ENCODE assay signal across 18 mouse cellular contexts in the genomic region with DNA sequence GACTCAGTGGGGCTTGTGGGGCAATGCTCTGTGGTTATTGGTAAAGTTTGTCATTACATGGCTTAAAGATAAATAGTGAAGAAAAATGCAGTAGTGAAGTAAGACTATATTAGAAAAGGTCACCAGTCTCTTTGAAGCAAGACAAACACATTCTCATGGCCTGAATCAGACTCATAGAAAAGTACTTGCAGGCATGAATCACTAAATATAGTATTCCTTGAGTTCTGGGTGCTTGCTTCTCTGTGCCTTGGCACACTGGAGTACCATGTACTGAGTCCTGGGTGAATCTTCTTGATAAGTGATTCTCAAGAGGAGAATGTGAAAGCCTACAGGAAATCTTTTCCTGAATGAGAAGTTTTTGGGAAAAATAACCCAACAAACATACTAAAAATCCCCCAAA.
DNase-seq lines count a peak whose midpoint lies in the region; ATAC-seq and TF ChIP-seq lines count a peak whose summit lies in the region.
"Had no signal": no experiment of that assay in that cellular context is flagged by ENCODE, and none has a peak within 500 bp of the region (broad histone marks: within the 10 kb centered on the region; RNA-seq: fewer than 3 reads in every experiment).

No protein-coding gene starts in this region.

- H3K27ac ChIP-seq in embryonic facial prominence, embryonic 10.5 days (replicated peaks) = no peak overlapping the region

- no peak overlapping the region for H3K4me3 ChIP-seq in embryonic facial prominence, embryonic 10.5 days

- POLR2A ChIA-PET in Patski (lab: Charles Lee) = no interaction called here

- in situ Hi-C loops in Patski (cut with MboI; ENCODE audit: low pct_unique_long_range_greater_than_20kb) = no loop called here

- no peaks in the 10 kb centered on the region for H3K36me3 ChIP-seq in embryonic facial prominence, embryonic 10.5 days (replicated peaks)
- H3K36me3 ChIP-seq: G1E had no signal

- CTCF ChIA-PET in Patski (lab: Charles Lee) = interaction anchor here (1.0 to 1.5 kb wide), 2 partner anchors 33 to 70 kb away, joined by 3 to 6 read pairs; no protein-coding TSS in a partner anchor

- no peaks in the 10 kb centered on the region for H3K9me3 ChIP-seq in embryonic facial prominence, embryonic 10.5 days
- H3K9me3 ChIP-seq: G1E had no signal

- no peaks in the 10 kb centered on the region for H3K4me1 ChIP-seq in embryonic facial prominence, embryonic 10.5 days

- ATAC-seq in Patski = peak; percentile 87
- ATAC-seq: activated CD4-positive, CD25-positive, alpha-beta regulatory T cell, adult 4 months; CD4-positive, CD25-positive, alpha-beta regulatory T cell, adult 4 months had no signal

- no peaks in the 10 kb centered on the region for H3K27me3 ChIP-seq in Patski
- no peaks in the 10 kb centered on the region for H3K27me3 ChIP-seq in embryonic facial prominence, embryonic 10.5 days (replicated peaks; ENCODE audit: low read depth, poor library complexity, severe bottlenecking)
- H3K27me3 ChIP-seq: CH12.LX had no signal

- TF ChIP-seq CTCF in Patski (IDR thresholded peaks at IDR 0.05) = no peak

- no peak for DNase-seq in Patski (ENCODE audit: low read depth, low spot score)
- DNase-seq in embryonic facial prominence, embryonic 10.5 days (ENCODE audit: low spot score) = no peak
- DNase-seq: adrenal gland, adult 2 months; adrenal gland, adult 8-10 months; adrenal gland, postnatal 10 days; adrenal gland, postnatal 14 days; adrenal gland, postnatal 25 days; adrenal gland, postnatal 36 days; B cell, adult 2 months; cerebellum, adult 11 months; cerebellum, adult 11-12 months; cerebellum, adult 18-20 months; cerebellum, adult 2 months; cerebellum, adult 8-10 months had no signal
